Mouse (Mus musculus) stomach, postnatal 0 days (tissue): Measurements from ENCODE around the gene Arid3a.

ENCODE experiments used
- CTCF ChIP-seq: IDR thresholded peaks from 2 replicates; pipeline ENCODE4 v1.5.1; 2016; ENCODE audit warnings: antibody characterized with exemption, low read depth, mild to moderate bottlenecking, moderate library complexity
- EP300 ChIP-seq: optimal IDR thresholded peaks from 2 replicates; pipeline ENCODE3; 2016; ENCODE audit warnings: antibody characterized with exemption

- TF ChIP-seq CTCF (no peak), EP300 (no peak)
These were observed 16.3 kb upstream of the Arid3a start, which contains the start of gene Gm26602 for GRCm38 (mm10) chr10:79910556-79910955.
